Mouse (Mus musculus) kidney, adult 2 months (tissue): ENCODE measurements around the gene Rcn1. TPM values are rescaled to one million over a fixed set of nuclear protein-coding genes. Genes with fewer than 3 reads are reported as not detected.
A peak's percentile ranks its signal among the peaks of the same experiment; 100 is the strongest.

Experiments used
- DNase-seq: peaks from one replicate; pipeline ENCODE4 v3.0.0; 2021
- H3K27ac ChIP-seq: fragments of 200-500 bp; 2 replicates; pipeline ENCODE4 v1.5.1; 2012; ENCODE audit warnings: low read depth, low read length, control low read depth, inconsistent platforms; ENCODE audit not compliant: insufficient read depth
- H3K27me3 ChIP-seq: fragments of 200-500 bp; replicated peaks from 2 replicates; pipeline ENCODE4 v1.6.1; 2012; ENCODE audit warnings: mild to moderate bottlenecking, moderate library complexity, low read length, inconsistent platforms; ENCODE audit not compliant: control insufficient read depth, insufficient read depth
- H3K36me3 ChIP-seq: fragments of 200-500 bp; 2 replicates; pipeline ENCODE4 v1.6.1; 2012; ENCODE audit warnings: mild to moderate bottlenecking, moderate library complexity, low read length, inconsistent platforms; ENCODE audit not compliant: control insufficient read depth, insufficient read depth
- H3K4me1 ChIP-seq: fragments of 200-500 bp; 2 replicates; pipeline ENCODE4 v1.6.1; 2011; ENCODE audit warnings: low read length; ENCODE audit not compliant: control insufficient read depth, insufficient read depth
- H3K4me3 ChIP-seq: fragments of 200-500 bp; 2 replicates; pipeline ENCODE4 v1.5.1; 2011; ENCODE audit warnings: mild to moderate bottlenecking, low read depth, low read length, control low read depth; ENCODE audit not compliant: insufficient read depth
- CTCF ChIP-seq: fragments of 200-500 bp; conservative IDR thresholded peaks from 2 replicates; pipeline ENCODE4 v1.5.1; 2011; ENCODE audit warnings: low read depth, mild to moderate bottlenecking, control low read depth, low read length, moderate library complexity, mixed read lengths; ENCODE audit not compliant: insufficient read depth, insufficient read length
- POLR2A ChIP-seq: fragments of 200-500 bp; IDR thresholded peaks from one replicate; pipeline ENCODE4 v1.6.1; 2011; ENCODE audit warnings: low read depth, low read length, control low read depth
- WGBS: fragments of 180-500 bp; shearing (Covaris S2); methylation state at CpG from one replicate; pipeline ENCODE4 v1.1.7; 2018; 5-methylcytosine and 5-hydroxymethylcytosine counted together
- polyA plus RNA-seq: library from polyadenylated mRNA; depleted of rRNA; stranded (reverse); fragments of >200 nt; gene quantifications from 2 replicates; pipeline ENCODE4 v1.2.3, GENCODE M21; 2012; rRNA removed

The Rcn1 gene
- polyA plus RNA-seq, 1 experiment, result 5.4 TPM

- Histone ChIP-seq H3K4me3 (no peak overlapping the region), H3K27ac (no peak overlapping the region), H3K27me3 (no peaks in the 10 kb centered on the region), H3K4me1 (peaks cover 5% of the 10 kb centered on the region; the same call in 1 of the 2 replicates), H3K36me3 (no peaks in the 10 kb centered on the region)
- 51% methylated on average over 8 of the region's 8 CpGs for WGBS
- TF ChIP-seq CTCF (no peak), POLR2A (no peak)
- no peak for DNase-seq
These were observed 61.8 kb downstream of the Rcn1 start for GRCm38 (mm10) chr2:105337171-105337875.

DNA sequence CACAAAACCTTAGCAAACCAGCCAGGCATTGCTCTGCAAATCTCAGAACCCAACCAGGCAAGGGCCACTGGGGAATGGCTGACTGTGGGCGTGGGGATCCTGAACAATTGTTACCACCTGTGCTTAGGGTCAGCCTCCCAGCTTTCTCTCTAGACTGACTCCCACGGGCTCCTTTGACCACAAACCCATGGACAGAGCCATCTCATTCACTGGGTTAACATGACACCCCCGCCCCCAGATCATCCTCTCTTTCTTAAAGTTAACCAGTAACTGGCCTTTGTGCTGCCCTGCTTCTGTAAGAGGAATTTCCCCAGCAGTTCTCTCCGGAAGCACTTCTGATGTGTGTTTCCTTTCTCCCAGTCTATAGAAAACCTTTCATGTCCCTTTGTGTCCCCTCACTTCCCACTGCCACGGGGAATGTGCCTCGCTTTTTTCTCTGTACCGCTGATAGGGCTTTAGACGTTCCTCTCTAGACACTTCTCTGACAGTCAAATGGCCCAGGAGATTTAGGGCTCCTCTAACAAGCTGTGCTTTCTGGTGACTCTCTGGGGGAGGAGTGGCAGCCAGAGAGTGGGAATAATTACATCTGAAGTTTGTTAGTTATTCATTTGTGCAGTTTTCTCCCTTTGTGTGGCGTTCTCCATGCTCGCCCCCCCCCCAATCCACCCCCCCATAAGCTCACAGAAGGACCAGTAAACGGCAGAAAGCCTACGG is 62.6 kb downstream of the Rcn1 start:
- no peaks in the 10 kb centered on the region for H3K36me3 ChIP-seq
- H3K27ac ChIP-seq, result no peak overlapping the region
- H3K4me3 ChIP-seq, result no peak overlapping the region
- peaks cover 5% of the 10 kb centered on the region; the same call in 1 of the 2 replicates for H3K4me1 ChIP-seq
- DNase-seq, result peak; percentile 40
- 23% methylated on average over 12 of the region's 12 CpGs for WGBS
- TF ChIP-seq CTCF (no peak), POLR2A (no peak)
- H3K27me3 ChIP-seq, result no peaks in the 10 kb centered on the region

Other genes starting within 250 kb of the Rcn1 start
- gene Them7, start 175.0 kb downstream of the Rcn1 start, polyA plus RNA-seq, result 241 and 309 TPM in 2 replicates